Mouse (Mus musculus) forebrain, embryonic 15.5 days (tissue): ENCODE measurements at regions not wholly inside any gene's neighbourhood (a gene's known extent, or its start where the extent isn't known, plus 50 kb on each side); places are given as distances from the start of the nearest gene placed in this dataset.

Experiments
- ATAC-seq: fragments of 200-750 bp; cut with Nextera tagmentation; replicated peaks from 2 replicates; pipeline ENCODE4 v1.8.0; 2017; ENCODE audit warnings: mild to moderate bottlenecking, moderate TSS enrichment, moderate library complexity
- H3K27ac ChIP-seq: fragments of 300-500 bp; sonication (generic); replicated peaks from 2 replicates; pipeline ENCODE4 v1.5.1; 2015; ENCODE audit warnings: mild to moderate bottlenecking, inconsistent platforms
- H3K27me3 ChIP-seq: fragments of 300-500 bp; sonication (generic); 2 replicates; pipeline ENCODE4 v1.6.1; 2015; ENCODE audit warnings: inconsistent platforms
- H3K36me3 ChIP-seq: fragments of 300-500 bp; sonication (generic); 2 replicates; pipeline ENCODE4 v1.6.1; 2015; ENCODE audit warnings: mild to moderate bottlenecking, inconsistent platforms
- H3K4me1 ChIP-seq: fragments of 300-500 bp; sonication (generic); 2 replicates; pipeline ENCODE4 v1.6.1; 2015; ENCODE audit warnings: inconsistent platforms
- H3K4me2 ChIP-seq: fragments of 300-500 bp; sonication (generic); replicated peaks from 2 replicates; pipeline ENCODE4 v1.6.1; 2015; ENCODE audit warnings: mild to moderate bottlenecking, inconsistent platforms
- H3K4me3 ChIP-seq: fragments of 300-500 bp; sonication (generic); 2 replicates; pipeline ENCODE4 v1.5.1; 2015; ENCODE audit warnings: mild to moderate bottlenecking, inconsistent platforms
- H3K9ac ChIP-seq: fragments of 300-500 bp; sonication (generic); replicated peaks from 2 replicates; pipeline ENCODE4 v1.6.1; 2015; ENCODE audit warnings: mild to moderate bottlenecking, inconsistent platforms
- H3K9me3 ChIP-seq: fragments of 300-500 bp; sonication (generic); 2 replicates; pipeline ENCODE4 v1.6.1; 2016; ENCODE audit warnings: inconsistent platforms
- WGBS: fragments of 180-500 bp; shearing (Covaris S2); methylation state at CpG from one replicate; pipeline ENCODE4 v1.1.7; 2015; ENCODE audit warnings: mixed read lengths; 5-methylcytosine and 5-hydroxymethylcytosine counted together

GRCm38 (mm10) chr13:70178073-70178491 is 375.9 kb downstream of the Med10 start:
- Histone ChIP-seq H3K4me3 (no peak overlapping the region), H3K27me3 (no peaks in the 10 kb centered on the region), H3K9me3 (no peaks in the 10 kb centered on the region), H3K4me1 (peaks cover 8% of the 10 kb centered on the region), H3K27ac (0 out of 2 replicates have a peak overlapping the region, but pooled peaks have one; percentile 28), H3K4me2 (no peak overlapping the region), H3K36me3 (no peaks in the 10 kb centered on the region), H3K9ac (no peak overlapping the region)
- WGBS, result 36% methylated on average over 8 of the region's 8 CpGs
- ATAC-seq, result peak; percentile 23; the same call in 1 of the 2 replicates

- Histone ChIP-seq H3K4me1 (peaks cover 26% of the 10 kb centered on the region), H3K27ac (no peak overlapping the region), H3K36me3 (no peaks in the 10 kb centered on the region), H3K9me3 (no peaks in the 10 kb centered on the region), H3K4me3 (no peak overlapping the region), H3K27me3 (no peaks in the 10 kb centered on the region), H3K9ac (no peak overlapping the region), H3K4me2 (no peak overlapping the region)
- no peak for ATAC-seq
- WGBS, result 77% methylated on average over 4 of the region's 4 CpGs
These were observed 388.8 kb downstream of the Med10 start for GRCm38 (mm10) chr13:70190978-70191377.

- no peaks in the 10 kb centered on the region for H3K36me3 ChIP-seq
- H3K27me3 ChIP-seq, result no peaks in the 10 kb centered on the region
- H3K4me1 ChIP-seq, result peaks cover 39% of the 10 kb centered on the region
- H3K4me2 ChIP-seq, result no peak overlapping the region
- 41% methylated on average over 13 of the region's 13 CpGs for WGBS
- peak overlapping the region; percentile 81 for H3K27ac ChIP-seq
- H3K4me3 ChIP-seq, result no peak overlapping the region
- peak; percentile 94 for ATAC-seq
- H3K9me3 ChIP-seq, result no peaks in the 10 kb centered on the region
- no peak overlapping the region for H3K9ac ChIP-seq
These were observed 390.2 kb downstream of the Med10 start for GRCm38 (mm10) chr13:70192101-70193025.

- Histone ChIP-seq H3K4me2 (no peak overlapping the region), H3K4me3 (no peak overlapping the region), H3K27me3 (no peaks in the 10 kb centered on the region), H3K9me3 (no peaks in the 10 kb centered on the region), H3K4me1 (peaks cover 40% of the 10 kb centered on the region), H3K9ac (no peak overlapping the region), H3K27ac (peak overlapping the region; percentile 81), H3K36me3 (no peaks in the 10 kb centered on the region)
- 61% methylated on average over 9 of the region's 9 CpGs for WGBS
- peak; percentile 14; the same call in 1 of the 2 replicates for ATAC-seq
These were observed 391.1 kb downstream of the Med10 start for GRCm38 (mm10) chr13:70193270-70193669.

- H3K36me3 ChIP-seq, result no peaks in the 10 kb centered on the region
- WGBS, result 87% methylated on average over 4 of the region's 4 CpGs
- ATAC-seq, result no peak
- no peak overlapping the region for H3K27ac ChIP-seq
- H3K4me2 ChIP-seq, result no peak overlapping the region
- H3K9ac ChIP-seq, result no peak overlapping the region
- H3K4me1 ChIP-seq, result peaks cover 44% of the 10 kb centered on the region
- H3K27me3 ChIP-seq, result no peaks in the 10 kb centered on the region
- no peaks in the 10 kb centered on the region for H3K9me3 ChIP-seq
- H3K4me3 ChIP-seq, result no peak overlapping the region
These were observed 393.7 kb downstream of the Med10 start for GRCm38 (mm10) chr13:70195854-70196253.

GRCm38 (mm10) chr13:70198638-70199037 is 396.4 kb downstream of the Med10 start:
- 79% methylated on average over 4 of the region's 4 CpGs for WGBS
- no peak for ATAC-seq
- no peak overlapping the region for H3K4me2 ChIP-seq
- no peak overlapping the region for H3K9ac ChIP-seq
- no peaks in the 10 kb centered on the region for H3K9me3 ChIP-seq
- H3K4me1 ChIP-seq, result peaks cover 22% of the 10 kb centered on the region
- H3K27me3 ChIP-seq, result no peaks in the 10 kb centered on the region
- H3K4me3 ChIP-seq, result no peak overlapping the region
- H3K36me3 ChIP-seq, result no peaks in the 10 kb centered on the region
- H3K27ac ChIP-seq, result no peak overlapping the region

- peak overlapping the region; percentile 38; the same call in 1 of the 2 replicates for H3K27ac ChIP-seq
- 74% methylated on average over 1 of the region's 1 CpGs for WGBS
- no peaks in the 10 kb centered on the region for H3K27me3 ChIP-seq
- no peaks in the 10 kb centered on the region for H3K36me3 ChIP-seq
- H3K9ac ChIP-seq, result no peak overlapping the region
- H3K4me2 ChIP-seq, result no peak overlapping the region
- H3K4me3 ChIP-seq, result no peak overlapping the region
- H3K9me3 ChIP-seq, result no peaks in the 10 kb centered on the region
- H3K4me1 ChIP-seq, result peaks cover 20% of the 10 kb centered on the region
- ATAC-seq, result peak; percentile 83
These were observed 396.9 kb downstream of the Med10 start for GRCm38 (mm10) chr13:70199087-70199486.

GRCm38 (mm10) chr13:70205334-70205733 is 403.1 kb downstream of the Med10 start:
- Histone ChIP-seq H3K36me3 (no peaks in the 10 kb centered on the region), H3K4me2 (no peak overlapping the region), H3K27ac (no peak overlapping the region), H3K9ac (no peak overlapping the region), H3K4me1 (peaks cover 9% of the 10 kb centered on the region; the same call in 1 of the 2 replicates), H3K9me3 (no peaks in the 10 kb centered on the region), H3K27me3 (no peaks in the 10 kb centered on the region), H3K4me3 (no peak overlapping the region)
- WGBS, result 20% methylated on average over 7 of the region's 7 CpGs
- ATAC-seq, result 0 out of 2 replicates have a peak, but pooled peaks have one; percentile 51

GRCm38 (mm10) chr13:70210158-70210557 is 408.0 kb downstream of the Med10 start:
- Histone ChIP-seq H3K27ac (no peak overlapping the region), H3K4me2 (no peak overlapping the region), H3K36me3 (no peaks in the 10 kb centered on the region), H3K9ac (no peak overlapping the region), H3K9me3 (no peaks in the 10 kb centered on the region), H3K4me1 (peaks cover 4% of the 10 kb centered on the region; the same call in 1 of the 2 replicates), H3K4me3 (no peak overlapping the region), H3K27me3 (no peaks in the 10 kb centered on the region)
- ATAC-seq, result no peak
- WGBS, result 29% methylated on average over 3 of the region's 3 CpGs

GRCm38 (mm10) chr13:70213017-70213416 is 410.8 kb downstream of the Med10 start:
- Histone ChIP-seq H3K4me1 (peaks cover 18% of the 10 kb centered on the region), H3K27me3 (no peaks in the 10 kb centered on the region), H3K36me3 (no peaks in the 10 kb centered on the region), H3K9ac (no peak overlapping the region), H3K27ac (no peak overlapping the region), H3K4me3 (no peak overlapping the region), H3K4me2 (no peak overlapping the region), H3K9me3 (no peaks in the 10 kb centered on the region)
- ATAC-seq, result no peak
- 92% methylated on average over 3 of the region's 3 CpGs for WGBS

- Histone ChIP-seq H3K9me3 (no peaks in the 10 kb centered on the region), H3K9ac (no peak overlapping the region), H3K4me3 (no peak overlapping the region), H3K36me3 (no peaks in the 10 kb centered on the region), H3K4me1 (peaks cover 18% of the 10 kb centered on the region), H3K27ac (no peak overlapping the region), H3K4me2 (no peak overlapping the region), H3K27me3 (no peaks in the 10 kb centered on the region)
- WGBS, result 69% methylated on average over 2 of the region's 2 CpGs
- no peak for ATAC-seq
These were observed 411.4 kb downstream of the Med10 start for GRCm38 (mm10) chr13:70213622-70214021.

GRCm38 (mm10) chr13:70214022-70214654 is 411.9 kb downstream of the Med10 start:
- no peaks in the 10 kb centered on the region for H3K36me3 ChIP-seq
- WGBS, result 79% methylated on average over 10 of the region's 10 CpGs

More at GRCm38 (mm10) chr13:70214022-70214654, 411.9 kb downstream of the Med10 start:
- no peak overlapping the region for H3K4me2 ChIP-seq
- H3K9me3 ChIP-seq, result no peaks in the 10 kb centered on the region
- no peak for ATAC-seq
- 0 out of 2 replicates have a peak overlapping the region, but pooled peaks have one; percentile 13 for H3K27ac ChIP-seq
- H3K4me1 ChIP-seq, result peaks cover 18% of the 10 kb centered on the region
- H3K9ac ChIP-seq, result no peak overlapping the region
- H3K27me3 ChIP-seq, result no peaks in the 10 kb centered on the region
- H3K4me3 ChIP-seq, result no peak overlapping the region
